Mouse (Mus musculus) small intestine, adult 2 months (tissue): ENCODE results near the gene Zfp462. TPM values are rescaled to one million over a fixed set of nuclear protein-coding genes. Genes with fewer than 3 reads are reported as not detected.

Source experiments
- H3K27ac ChIP-seq: fragments of 200-500 bp; 2 replicates; pipeline ENCODE4 v1.5.1; 2012; ENCODE audit warnings: low read depth, low read length, control low read depth, inconsistent platforms; ENCODE audit not compliant: insufficient read depth
- H3K27me3 ChIP-seq: fragments of 200-500 bp; 2 replicates; pipeline ENCODE4 v1.6.1; 2012; ENCODE audit warnings: mild to moderate bottlenecking, moderate library complexity, low read length, inconsistent platforms; ENCODE audit not compliant: control insufficient read depth, insufficient read depth
- H3K36me3 ChIP-seq: fragments of 200-500 bp; 2 replicates; pipeline ENCODE4 v1.6.1; 2012; ENCODE audit warnings: mild to moderate bottlenecking, low read length, control low read depth, inconsistent platforms; ENCODE audit not compliant: control insufficient read depth, insufficient read depth
- H3K4me1 ChIP-seq: fragments of 200-500 bp; 2 replicates; pipeline ENCODE4 v1.6.1; 2012; ENCODE audit warnings: low read length, inconsistent platforms, mixed read lengths; ENCODE audit not compliant: control insufficient read depth, insufficient read depth, insufficient read length
- H3K4me3 ChIP-seq: fragments of 200-500 bp; 2 replicates; pipeline ENCODE4 v1.5.1; 2012; ENCODE audit warnings: low read depth, mild to moderate bottlenecking, control low read depth, inconsistent platforms, low read length, moderate library complexity
- CTCF ChIP-seq: fragments of 200-500 bp; IDR thresholded peaks from 2 replicates; pipeline ENCODE4 v1.5.1; 2012; ENCODE audit warnings: low read depth, mild to moderate bottlenecking, control low read depth, inconsistent platforms, low read length, moderate library complexity, mixed read lengths; ENCODE audit not compliant: insufficient replicate concordance, insufficient read length; ENCODE audit errors: extremely low read depth
- POLR2A ChIP-seq: fragments of 200-500 bp; IDR thresholded peaks from 2 replicates; pipeline ENCODE4 v1.6.1; 2012; ENCODE audit warnings: low read depth, mild to moderate bottlenecking, control low read depth, inconsistent platforms, low read length, moderate library complexity
- WGBS: fragments of 180-500 bp; shearing (Covaris S2); methylation state at CpG from one replicate; pipeline ENCODE4 v1.1.7; 2018; 5-methylcytosine and 5-hydroxymethylcytosine counted together
- polyA plus RNA-seq: library from polyadenylated mRNA; depleted of rRNA; stranded (reverse); fragments of >200 nt; gene quantifications from 2 replicates; pipeline ENCODE4 v1.2.3, GENCODE M21; 2012

The Zfp462 gene
- polyA plus RNA-seq, 1 experiment = 2.3 TPM

- Histone ChIP-seq H3K36me3 (no peaks in the 10 kb centered on the region; the same call in 1 of the 2 replicates), H3K27me3 (no peaks in the 10 kb centered on the region), H3K4me3 (no peak overlapping the region), H3K4me1 (no peaks in the 10 kb centered on the region), H3K27ac (no peak overlapping the region)
- TF ChIP-seq POLR2A (no peak), CTCF (no peak)
- WGBS = 74% methylated on average over 17 of the region's 17 CpGs
Observed at GRCm38 (mm10) chr4:55066341-55067170, 121.7 kb downstream of the Zfp462 start.

GRCm38 (mm10) chr4:55071535-55071934 is 126.7 kb downstream of the Zfp462 start:
- 95% methylated on average over 5 of the region's 5 CpGs for WGBS
- TF ChIP-seq CTCF (no peak), POLR2A (no peak)

DNA sequence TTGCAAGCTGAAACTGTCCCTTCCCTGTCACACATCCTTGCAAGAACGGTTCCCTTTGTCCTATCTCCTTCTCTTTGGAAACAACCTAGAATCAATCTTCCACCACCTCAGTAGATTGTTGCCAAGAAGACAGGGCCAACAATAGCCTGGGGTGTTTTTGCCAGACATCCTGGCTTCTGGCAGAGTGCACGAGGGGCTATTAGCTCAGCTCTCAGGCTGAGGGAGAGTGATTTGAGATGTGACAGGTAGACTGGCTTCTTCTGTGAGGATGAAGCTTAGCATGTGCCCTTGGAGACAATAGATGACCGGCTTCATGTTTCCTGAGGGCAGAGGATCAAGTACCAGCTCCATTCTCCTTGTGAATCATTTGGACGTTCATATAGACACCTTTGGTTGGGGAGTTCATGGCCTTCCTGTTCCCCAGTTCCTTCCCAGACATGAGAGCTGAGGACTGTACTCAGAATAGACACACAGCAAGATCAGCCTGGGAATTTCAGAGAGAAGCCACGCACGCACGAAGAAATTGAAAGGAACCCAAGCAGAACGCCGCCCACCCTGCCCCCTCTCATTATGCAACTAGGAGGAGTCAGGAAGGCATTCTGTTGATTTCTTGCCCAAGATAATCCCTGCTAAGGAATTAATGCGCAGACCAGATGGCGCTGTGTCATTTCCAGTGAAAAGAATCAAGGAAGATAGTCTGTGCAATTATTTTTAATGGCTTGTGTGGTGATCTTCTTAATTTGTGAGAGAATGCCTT is 132.5 kb downstream of the Zfp462 start:
- Histone ChIP-seq H3K27ac (no peak overlapping the region), H3K27me3 (no peaks in the 10 kb centered on the region), H3K4me1 (no peaks in the 10 kb centered on the region), H3K36me3 (peaks cover 3% of the 10 kb centered on the region; the same call in 1 of the 2 replicates), H3K4me3 (no peak overlapping the region)
- WGBS = 85% methylated on average over 11 of the region's 11 CpGs
- TF ChIP-seq CTCF = no peak
- no peak for TF ChIP-seq POLR2A

More at GRCm38 (mm10) chr4:55071535-55071934, 126.7 kb downstream of the Zfp462 start:
- H3K27me3 ChIP-seq = no peaks in the 10 kb centered on the region
- no peaks in the 10 kb centered on the region; the same call in 1 of the 2 replicates for H3K36me3 ChIP-seq
- H3K4me3 ChIP-seq = no peak overlapping the region
- H3K27ac ChIP-seq = no peak overlapping the region
- H3K4me1 ChIP-seq = no peaks in the 10 kb centered on the region

GRCm38 (mm10) chr4:55077902-55078716 is 133.3 kb downstream of the Zfp462 start:
- TF ChIP-seq CTCF = no peak
- TF ChIP-seq POLR2A = no peak
- Histone ChIP-seq H3K27me3 (no peaks in the 10 kb centered on the region), H3K27ac (no peak overlapping the region), H3K4me1 (no peaks in the 10 kb centered on the region), H3K4me3 (no peak overlapping the region), H3K36me3 (peaks cover 3% of the 10 kb centered on the region; the same call in 1 of the 2 replicates)
- 64% methylated on average over 16 of the region's 16 CpGs for WGBS

GRCm38 (mm10) chr4:55079056-55079455 is 134.2 kb downstream of the Zfp462 start:
- no peak overlapping the region for H3K27ac ChIP-seq
- no peak for TF ChIP-seq POLR2A
- no peak for TF ChIP-seq CTCF
- no peaks in the 10 kb centered on the region for H3K27me3 ChIP-seq
- WGBS = 92% methylated on average over 9 of the region's 9 CpGs
- peaks cover 3% of the 10 kb centered on the region; the same call in 1 of the 2 replicates for H3K36me3 ChIP-seq
- no peaks in the 10 kb centered on the region for H3K4me1 ChIP-seq
- no peak overlapping the region for H3K4me3 ChIP-seq

GRCm38 (mm10) chr4:55084080-55084688 is 139.3 kb downstream of the Zfp462 start:
- Histone ChIP-seq H3K27ac (no peak overlapping the region), H3K36me3 (peaks cover 3% of the 10 kb centered on the region; the same call in 1 of the 2 replicates), H3K27me3 (no peaks in the 10 kb centered on the region), H3K4me1 (no peaks in the 10 kb centered on the region), H3K4me3 (no peak overlapping the region)
- no peak for TF ChIP-seq CTCF
- TF ChIP-seq POLR2A = no peak
- 76% methylated on average over 6 of the region's 6 CpGs for WGBS
